Mouse (Mus musculus) frontal cortex, adult 2 months (tissue): ENCODE results near the gene Prdx1. TPM values are rescaled to one million over a fixed set of nuclear protein-coding genes. Genes with fewer than 3 reads are reported as not detected.
A peak's percentile ranks its signal among the peaks of the same experiment; 100 is the strongest.
"Not testable (repeated sequence)": the region's sequence is repeated elsewhere in the genome, so short reads cannot be mapped to it uniquely, and the experiment has no call there.

Experiments
- DNase-seq, 2 experiments: peaks; one replicate each; pipeline ENCODE4 v3.0.0; 2022; ENCODE audit warnings: low spot score in 1 of 2; ENCODE audit errors: extremely low spot score in 1 of 2
- polyA plus RNA-seq: library from polyadenylated mRNA; depleted of rRNA; stranded (reverse); fragments of >200 nt; gene quantifications from 2 replicates; pipeline ENCODE4 v1.2.3, GENCODE M21; 2012

Prdx1 gene
- polyA plus RNA-seq, 1 experiment = 212 TPM

DNA sequence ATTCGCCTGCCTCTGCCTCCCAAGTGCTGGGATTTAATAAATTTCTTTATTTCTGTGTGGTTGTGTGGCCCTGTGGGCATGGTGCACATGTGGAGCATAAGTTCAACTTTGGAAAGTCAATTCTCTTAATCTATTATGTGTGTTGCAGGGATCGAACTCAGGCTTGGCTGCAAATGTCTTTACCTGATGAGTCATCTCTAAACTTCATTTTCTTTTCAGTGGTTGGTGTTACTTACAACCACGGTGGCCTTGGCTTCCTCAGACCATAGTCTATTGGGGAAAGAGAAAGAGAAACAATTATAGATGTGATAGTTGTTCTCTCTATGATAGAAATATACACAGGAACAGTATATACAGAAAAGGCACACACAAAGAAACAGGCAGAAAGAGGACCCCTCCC, 9.3 kb upstream of the Prdx1 start:
- no peak for DNase-seq

DNA sequence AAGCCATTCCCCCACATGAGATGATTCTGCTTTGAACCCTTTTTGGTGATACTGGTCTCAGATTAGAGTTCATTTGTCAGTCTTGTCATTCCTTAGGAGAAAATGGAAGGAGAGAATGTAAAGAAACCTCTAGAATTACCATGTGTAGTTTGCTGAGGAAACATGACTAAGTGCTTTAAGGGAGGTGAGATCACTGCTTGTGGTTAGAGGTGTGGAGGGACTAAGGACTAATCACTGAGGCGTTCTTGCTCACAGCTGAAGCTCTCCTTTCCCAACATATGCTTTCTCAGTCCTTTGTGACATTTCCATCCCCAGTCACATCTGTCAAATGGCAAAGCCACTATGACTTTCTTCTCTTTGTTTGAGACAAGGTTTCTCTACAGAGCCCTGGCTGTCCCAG, 7.5 kb upstream of the Prdx1 start:
- DNase-seq = no peak

DNA sequence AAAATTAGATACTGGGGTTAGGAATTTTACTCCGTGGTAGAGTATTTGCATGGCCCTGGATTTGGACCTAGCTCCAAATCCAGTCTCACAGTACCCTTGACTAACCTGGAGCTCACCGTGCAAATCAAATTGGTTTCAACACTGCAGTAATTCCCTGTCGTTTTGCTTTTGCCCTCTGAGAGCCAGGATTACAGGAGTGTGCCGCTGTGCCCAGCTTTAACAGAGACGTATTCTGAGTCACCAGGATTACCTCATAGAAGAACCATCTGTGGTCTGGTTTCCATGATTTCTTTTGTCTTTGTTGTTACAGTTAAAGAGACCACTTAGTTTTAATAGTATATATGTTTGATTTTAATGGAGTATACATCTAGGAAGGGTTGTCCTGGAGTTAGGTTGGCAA, 6.2 kb upstream of the Prdx1 start:
- no peak for DNase-seq

DNA sequence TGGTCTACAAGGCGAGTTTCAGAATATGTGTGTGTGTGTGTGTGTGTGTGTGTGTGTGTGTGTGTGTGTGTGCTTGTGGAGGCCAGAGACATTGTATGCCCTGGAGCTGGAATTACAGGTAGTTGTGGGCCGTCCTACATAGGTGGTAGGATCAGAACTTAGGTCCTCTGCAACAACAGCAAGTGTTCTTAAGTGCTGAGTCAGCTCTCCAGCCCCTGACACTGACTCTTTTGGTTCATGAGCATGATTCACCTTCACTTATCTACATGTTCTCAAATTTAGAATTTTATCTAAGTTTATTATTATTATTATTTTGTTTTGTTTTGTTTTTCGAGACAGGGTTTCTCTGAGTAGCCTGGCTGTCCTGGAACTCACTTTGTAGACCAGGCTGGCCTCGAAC, 4.8 kb upstream of the Prdx1 start:
- DNase-seq = not testable (repeated sequence)

DNA sequence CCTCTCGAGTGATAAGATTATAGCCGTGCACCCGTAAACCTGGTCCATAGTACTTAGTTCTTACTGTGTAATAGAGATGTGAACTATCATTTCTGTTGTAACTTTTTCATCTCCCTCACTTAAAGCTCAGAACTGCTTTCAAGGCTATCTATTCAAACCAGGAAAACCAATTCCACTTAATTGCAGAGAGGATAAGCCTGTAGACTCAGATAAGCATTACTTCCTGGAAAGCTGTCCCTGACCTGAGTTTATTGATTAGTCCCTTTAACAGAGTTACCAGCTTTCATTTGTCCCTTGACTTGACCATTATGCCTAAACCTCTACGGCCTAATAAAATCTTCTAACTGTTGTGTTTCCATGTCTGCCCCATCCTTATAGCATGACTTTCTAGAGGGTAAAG, 1.4 kb upstream of the Prdx1 start:
- DNase-seq = no peak

DNA sequence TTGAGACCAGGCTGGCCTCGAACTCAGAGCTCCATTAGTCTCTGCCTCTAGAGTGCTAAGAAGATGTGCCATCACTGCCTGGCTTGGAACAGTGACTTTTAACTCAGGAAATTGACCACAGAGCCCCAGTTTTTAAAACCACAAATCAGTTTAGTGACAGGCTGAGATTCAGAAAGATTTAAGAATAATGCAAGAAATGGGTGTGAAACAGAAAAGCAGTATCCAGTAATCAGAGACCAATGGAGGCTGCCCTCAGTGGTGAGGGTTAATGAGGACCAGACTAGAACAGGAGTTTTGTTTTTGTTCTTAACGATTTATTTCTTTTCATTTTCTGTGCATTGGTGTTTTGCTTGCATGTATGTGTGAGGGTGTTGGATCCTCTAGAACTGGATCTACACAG, 679 bp upstream of the Prdx1 start:
- no peak for DNase-seq

DNA sequence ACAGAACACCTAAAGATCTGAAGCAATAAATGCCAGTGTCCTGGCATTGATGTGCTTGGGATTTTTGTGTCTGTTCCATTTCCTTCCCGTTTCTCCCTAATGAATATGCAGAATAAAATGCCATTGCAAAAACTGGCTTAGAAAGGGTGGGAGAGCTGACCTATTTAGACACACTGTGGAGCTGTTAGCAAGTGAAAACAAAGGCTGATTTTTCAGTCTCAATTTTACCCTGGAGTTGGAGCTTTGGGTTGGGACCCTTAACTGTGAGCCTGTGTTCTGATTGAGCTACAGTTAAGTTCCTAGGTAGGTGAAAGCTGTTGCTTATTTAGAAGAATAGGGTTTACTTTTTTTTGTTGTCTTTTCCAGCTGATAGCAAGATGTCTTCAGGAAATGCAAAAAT, 1.7 kb downstream of the Prdx1 start:
- peak in 1 of 2 experiments; percentile 16 for DNase-seq

DNA sequence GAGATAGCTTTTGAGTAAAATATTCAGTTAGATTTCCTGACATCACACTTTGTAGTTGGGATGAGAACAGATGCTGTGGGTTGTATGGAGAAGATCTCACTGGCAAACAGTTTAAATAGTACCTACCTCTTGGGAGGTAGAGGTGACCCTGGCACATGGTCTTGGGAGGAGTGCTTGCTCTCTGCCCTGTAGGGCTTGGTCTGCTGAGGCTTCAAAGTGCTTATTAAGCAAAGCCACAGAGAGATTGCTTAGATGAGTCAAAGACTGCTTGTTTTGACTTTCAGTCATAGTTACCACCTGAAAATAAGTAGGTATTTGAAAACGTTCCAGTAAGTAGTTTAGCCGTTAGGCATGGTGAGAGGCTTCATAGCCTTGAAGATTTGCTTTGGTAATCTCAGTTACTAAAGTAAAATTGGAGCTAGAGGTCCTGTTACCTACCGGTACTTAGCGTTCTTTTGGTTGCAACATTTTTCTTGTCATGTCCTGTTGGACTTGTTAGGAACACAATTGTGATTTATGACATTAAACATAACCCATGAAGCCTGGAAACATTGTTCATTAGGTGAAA, 4.0 kb downstream of the Prdx1 start:
- no peak for DNase-seq

DNA sequence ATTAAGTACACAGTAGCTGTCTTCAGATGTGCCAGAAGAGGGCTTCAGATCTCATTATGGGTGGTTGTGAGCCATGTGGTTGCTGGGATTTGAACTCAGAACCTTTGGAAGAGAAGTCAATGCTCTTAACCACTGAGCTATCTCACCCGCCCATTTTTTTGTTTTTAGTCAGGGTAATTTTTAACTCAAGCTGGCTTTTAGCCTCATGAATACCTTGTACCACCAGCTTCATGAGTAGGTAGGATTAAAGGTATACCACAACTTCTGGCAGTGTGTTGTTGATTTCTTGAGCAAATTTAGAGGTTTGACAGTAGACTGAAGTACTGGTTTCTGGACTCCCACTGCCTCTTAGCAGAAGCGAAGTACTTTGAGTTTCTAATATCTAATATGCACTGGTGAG, 6.8 kb downstream of the Prdx1 start:
- no peak for DNase-seq

DNA sequence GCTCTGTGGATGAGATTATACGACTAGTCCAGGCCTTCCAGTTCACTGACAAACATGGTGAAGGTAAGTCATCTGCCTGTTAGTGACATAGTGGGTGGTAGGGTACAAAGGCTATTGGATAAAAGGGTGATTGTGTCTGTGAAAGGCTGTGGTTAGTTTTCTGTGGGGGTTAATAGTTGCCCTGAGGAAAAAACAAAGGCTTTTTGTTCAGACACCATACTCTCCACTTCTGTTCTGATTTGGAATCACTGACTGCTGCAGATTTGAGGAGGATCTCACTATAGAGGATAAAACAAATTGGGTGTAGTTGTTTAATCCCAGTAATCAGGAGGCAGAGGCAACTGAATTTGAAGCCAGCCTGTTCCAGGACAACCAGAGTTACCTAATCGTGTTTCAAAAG, 8.4 kb downstream of the Prdx1 start:
- no peak for DNase-seq

DNA sequence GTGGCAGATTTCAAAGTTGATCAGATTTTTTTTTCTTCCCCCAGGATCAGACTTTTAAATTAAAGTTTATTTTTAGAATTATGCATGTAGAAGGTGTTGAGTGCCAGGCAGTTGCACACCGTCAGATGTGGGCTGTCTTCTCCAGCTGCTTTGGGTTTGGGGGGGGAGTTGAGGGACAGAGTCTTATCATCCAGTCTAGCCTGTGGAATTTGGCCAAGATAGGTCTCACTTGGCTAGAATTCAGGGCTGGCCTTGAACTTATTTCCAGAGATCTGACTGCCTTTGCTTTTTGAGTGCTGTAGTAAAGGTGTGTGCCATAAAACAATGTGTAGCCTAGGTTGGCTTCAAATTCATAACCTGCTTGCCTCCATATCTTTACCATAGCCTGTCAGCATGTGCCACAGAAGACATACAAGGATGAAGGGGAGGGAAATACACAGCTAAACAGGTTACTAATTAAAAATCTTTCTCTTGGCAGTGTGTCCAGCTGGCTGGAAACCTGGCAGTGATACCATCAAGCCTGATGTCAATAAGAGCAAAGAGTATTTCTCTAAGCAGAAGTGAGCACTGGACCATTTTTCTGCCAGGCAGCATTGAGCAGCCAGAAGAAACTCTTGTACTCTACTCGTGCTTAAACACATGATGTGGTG, 13.5 kb downstream of the Prdx1 start:
- no peak for DNase-seq

DNA sequence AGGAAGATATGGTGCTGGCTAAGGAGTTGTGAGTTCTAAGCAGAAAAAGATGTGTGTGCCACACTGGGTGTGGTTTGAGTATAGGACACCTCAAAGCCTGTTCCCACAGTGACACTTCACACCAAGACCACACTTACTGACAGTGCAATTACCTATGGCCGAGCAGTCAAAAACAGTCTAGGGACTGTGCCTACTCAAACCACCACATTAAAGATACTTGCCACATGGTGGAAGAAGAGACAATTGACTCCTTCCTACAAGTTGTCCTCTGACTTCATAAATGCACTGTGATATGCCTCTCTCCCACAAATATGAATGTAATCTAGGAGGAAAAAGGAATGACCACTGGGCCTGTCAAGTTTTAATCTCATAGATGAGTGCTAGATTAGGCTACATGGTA, 15.6 kb downstream of the Prdx1 start:
- DNase-seq = no peak

DNA sequence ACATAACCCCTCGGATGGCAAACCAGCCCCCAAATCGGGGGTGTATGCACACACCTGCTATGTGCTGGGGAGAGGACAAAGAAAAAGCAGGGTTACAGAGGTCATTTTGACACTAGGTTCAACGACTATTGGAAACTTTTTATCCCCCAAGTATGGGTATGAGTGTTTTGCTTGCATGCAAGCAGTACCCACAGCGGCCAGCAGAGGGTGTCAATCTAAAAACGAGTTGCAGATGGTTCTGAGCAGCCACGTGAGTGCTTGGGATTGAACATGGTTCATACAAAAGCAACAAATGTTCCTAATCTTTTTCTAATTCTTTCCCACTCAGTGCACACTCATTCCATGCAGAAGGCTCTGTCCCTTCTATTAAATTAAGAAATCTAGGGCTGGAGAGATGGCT, 18.5 kb downstream of the Prdx1 start:
- peak in 1 of 2 experiments; percentile 68 for DNase-seq

DNA sequence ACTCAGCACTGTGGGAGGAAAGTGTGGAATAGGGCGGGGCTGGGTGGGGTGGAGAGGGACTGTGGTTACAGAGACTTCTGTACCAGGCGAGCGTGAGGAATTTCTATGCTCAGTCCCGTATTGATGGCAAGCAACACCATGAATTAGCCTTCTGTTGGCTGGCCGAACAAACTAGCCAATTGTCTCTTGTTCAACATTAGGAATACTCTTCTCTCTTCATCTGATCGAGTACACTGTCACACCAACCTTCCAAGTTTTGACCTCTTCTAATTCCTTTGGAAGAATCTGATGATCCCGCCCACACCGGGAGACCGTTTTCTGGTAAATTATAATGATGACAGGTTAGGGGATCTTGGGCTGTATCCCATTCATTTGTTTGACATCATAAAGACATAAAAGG, 22.3 kb downstream of the Prdx1 start:
- peak in 1 of 2 experiments; percentile 52 for DNase-seq

DNA sequence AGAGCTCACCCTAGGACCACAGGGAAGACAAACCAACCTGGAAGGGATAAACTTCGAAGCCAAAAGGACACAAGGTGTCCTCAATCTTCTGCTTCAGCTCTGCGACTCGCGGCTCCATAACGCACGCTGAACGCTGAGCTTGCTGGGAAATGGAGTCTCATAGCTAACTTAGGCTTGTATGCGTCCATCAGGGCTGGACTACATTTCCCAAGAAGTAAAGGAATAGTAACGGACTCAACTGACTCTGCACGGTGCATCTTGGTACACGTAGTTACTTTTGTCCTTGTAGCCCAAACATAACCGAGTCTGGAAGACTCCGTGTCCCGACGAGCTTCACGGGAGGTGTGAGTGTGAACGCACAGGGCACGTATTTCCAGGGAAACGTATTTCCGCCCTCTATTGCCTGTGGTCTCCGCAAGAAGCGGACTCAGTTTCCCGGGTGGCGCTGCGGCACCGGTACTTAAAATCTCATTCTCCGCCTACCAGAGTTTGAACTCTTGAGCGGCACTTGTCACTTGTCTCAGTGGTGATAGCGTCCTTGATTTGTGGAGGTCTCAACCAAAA, 22.9 kb downstream of the Prdx1 start, which contains the start of the genes Mmachc and Ccdc163:
Gene Mmachc, minus strand, starts transcription at position 206 of the 564 bp plus-strand sequence.
Gene Ccdc163, plus strand, starts transcription at position 309 of the 564 bp plus-strand sequence.
- peak; percentile 97 to 99 for DNase-seq

DNA sequence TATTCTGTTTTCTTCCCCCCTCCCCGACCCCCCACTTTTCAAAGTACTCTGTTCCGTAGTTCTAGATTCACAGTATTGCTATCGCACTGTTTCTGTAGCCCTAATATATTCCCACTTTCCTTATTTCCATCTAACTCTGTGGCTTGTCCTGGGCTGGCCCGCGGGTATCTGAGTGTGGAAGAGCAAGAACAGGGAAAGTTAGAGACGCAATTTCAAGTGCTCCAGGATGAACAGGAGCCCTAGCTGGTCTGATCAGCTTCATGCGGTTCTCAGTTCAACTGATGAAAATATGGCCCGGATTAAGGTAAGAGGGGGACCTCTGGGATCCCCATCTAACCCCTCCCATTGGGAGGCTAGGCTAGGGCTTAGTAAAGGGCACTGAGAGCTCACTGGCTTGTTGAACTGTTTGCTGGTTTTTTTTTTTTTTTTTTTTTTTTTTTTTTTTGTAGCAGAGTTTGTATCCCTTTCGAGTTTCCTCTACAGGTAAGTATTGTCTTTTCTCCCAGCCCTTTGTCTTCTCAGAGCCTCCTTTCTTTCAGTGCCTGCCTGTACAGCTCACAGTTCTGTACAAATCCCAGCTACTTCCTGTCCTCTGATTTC, 23.5 kb downstream of the Prdx1 start:
- DNase-seq = no peak

DNA sequence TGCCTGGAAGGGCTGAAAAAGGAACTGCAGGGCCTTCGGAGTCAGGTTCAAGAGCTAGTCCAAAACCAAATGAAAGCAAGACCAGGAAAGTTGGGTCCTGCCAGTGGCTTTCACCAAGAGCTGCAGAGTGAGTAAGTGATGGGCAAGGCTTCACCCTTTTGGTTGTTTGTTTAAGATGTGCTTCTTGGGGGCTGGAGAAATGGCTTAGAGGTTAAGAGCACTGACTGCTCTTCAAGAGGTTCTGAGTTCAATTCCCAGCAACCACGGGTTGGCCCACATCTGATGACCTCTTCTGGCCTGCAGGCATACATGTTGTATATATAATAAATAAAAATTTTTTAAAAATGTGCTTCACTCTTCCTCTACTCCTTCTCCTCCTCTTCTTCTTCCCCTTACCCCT, 24.8 kb downstream of the Prdx1 start:
- no peak for DNase-seq

DNA sequence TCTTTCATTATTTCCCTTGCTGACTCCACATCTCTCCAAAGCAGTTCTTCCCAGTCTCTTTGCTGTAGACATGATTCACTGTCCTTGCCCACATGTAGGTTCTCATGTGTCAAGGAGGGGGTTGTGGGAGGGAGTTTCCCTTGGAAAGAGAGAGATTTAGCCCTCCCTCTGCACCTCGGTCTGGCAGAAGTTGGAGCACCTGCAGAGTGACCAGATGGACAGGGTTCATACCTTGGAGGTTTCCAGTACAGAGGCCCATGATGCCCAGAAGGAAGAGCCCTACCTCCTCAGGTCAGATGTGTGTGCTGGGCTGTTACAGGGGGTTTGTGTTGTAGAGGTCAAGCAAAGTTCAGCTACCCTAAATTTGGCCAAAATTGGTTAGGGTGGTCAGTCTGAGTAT, 27.2 kb downstream of the Prdx1 start:
- no peak for DNase-seq

DNA sequence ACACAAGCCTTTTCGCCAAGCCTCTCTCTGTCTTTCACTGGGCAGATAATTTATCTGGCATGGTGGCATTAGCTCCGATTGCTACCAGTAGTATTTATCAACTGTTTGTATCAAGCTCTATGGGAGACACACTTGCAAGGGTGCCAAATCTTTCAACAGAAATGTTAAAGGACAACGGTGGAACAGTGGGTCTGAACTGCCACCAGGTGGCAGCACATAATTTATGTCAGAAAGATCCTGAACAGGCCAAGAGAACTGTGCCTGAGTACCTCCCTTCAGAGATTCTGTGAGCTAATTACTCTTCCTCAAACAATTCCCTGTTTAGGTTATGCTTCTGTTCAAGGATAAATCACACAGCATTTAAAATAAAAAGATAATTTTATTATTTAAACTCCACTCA, 34.1 kb downstream of the Prdx1 start:
- peak; percentile 43 to 87 for DNase-seq

DNA sequence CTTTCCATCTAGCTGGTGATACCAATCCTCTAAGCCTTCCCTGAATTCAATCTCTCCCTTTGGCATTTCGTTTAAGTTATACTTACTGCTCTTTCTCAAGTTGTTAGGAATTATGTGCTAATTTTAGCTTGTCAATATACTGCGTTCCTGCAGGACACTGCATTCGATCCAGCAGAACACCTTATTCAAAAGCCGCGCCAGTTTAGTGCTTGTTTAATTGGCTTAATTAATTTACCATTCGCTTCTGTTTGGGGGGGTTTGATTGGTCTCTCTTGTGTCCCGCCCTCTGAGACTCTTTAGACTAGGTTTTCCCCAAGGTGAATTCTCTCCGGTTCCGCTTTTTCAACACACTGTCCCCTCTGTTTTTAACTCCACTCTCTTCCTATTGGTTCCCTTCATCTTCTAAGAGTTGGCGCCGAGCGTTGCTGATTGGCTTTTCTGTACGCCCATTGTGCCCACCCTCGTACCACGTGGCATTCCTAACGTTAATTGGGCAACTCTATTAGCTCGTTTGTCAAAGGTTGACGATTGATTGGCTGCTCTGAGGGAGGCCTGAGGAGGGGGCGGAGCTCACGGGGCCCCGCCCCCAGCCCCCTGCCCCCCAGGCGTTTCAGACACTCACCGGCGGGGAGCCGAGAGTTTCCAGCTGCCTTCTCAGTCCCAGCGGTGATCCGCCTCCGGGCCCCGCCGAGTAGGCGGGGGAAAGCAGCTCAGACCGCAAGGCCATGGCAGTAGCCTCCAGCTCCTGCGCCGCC, 35.2 kb downstream of the Prdx1 start, which contains the start of gene Tesk2:
Gene Tesk2, plus strand, starts transcription at position 606 of the 755 bp plus-strand sequence.
- peak; percentile 96 for DNase-seq

DNA sequence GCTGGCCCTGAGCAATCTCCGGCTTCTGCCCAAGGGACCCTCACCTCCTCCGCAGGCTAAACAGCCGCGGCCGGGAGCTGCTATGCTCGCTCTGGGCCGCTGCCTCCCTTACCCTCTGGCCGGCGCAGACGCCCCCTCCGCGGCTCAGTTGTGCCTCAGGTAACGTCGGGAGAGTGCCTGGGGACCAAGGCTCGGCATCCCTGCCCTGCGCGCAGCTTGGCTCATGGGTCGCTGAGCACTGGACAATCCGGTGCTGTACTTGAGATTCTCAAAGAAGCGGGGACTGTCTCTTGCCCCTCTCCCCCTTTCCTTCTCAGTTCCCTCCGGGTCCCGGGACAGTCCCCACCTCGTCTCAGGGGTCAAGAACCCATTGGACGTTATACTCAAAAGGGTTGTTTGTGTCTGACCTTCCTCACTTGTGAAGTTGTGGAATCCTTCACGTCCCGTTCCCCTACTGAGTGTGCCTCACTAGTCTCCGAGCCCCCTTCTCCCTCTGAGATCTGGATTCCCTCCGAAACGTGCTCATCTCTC, 35.8 kb downstream of the Prdx1 start:
- DNase-seq = no peak
